Mouse (Mus musculus) embryonic fibroblast, embryonic 13.5 days (primary cell): ENCODE data around the gene Atg4a-ps. TPM values are rescaled to one million over a fixed set of nuclear protein-coding genes. Genes with fewer than 3 reads are reported as not detected.
"Not testable (repeated sequence)": the region's sequence is repeated elsewhere in the genome, so short reads cannot be mapped to it uniquely, and the experiment has no call there.

Experiments
- H3K27ac ChIP-seq: 2 replicates; pipeline ENCODE4 v1.5.1; 2012; ENCODE audit warnings: low read length, control low read depth, inconsistent platforms; ENCODE audit not compliant: insufficient read depth
- H3K4me1 ChIP-seq: 2 replicates; pipeline ENCODE4 v1.6.1; 2011; ENCODE audit warnings: low read length; ENCODE audit not compliant: control insufficient read depth, insufficient read depth
- H3K4me3 ChIP-seq: 2 replicates; pipeline ENCODE4 v1.5.1; 2011; ENCODE audit warnings: mild to moderate bottlenecking, control low read depth, low read length; ENCODE audit not compliant: insufficient read depth
- CTCF ChIP-seq: IDR thresholded peaks from 2 replicates; pipeline ENCODE4 v1.5.1; 2011; ENCODE audit warnings: mild to moderate bottlenecking, control low read depth, low read length, moderate library complexity, borderline replicate concordance; ENCODE audit not compliant: insufficient read depth
- POLR2A ChIP-seq: IDR thresholded peaks from 2 replicates; pipeline ENCODE4 v1.6.1; 2011; ENCODE audit warnings: low read depth, mild to moderate bottlenecking, control low read depth, low read length, moderate library complexity
- polyA plus RNA-seq: library from polyadenylated mRNA; stranded (reverse); fragments of >200 nt; gene quantifications from 2 replicates; pipeline ENCODE4 v1.2.4, GENCODE M21; 2011; ENCODE audit warnings: low read depth; ENCODE audit not compliant: missing spikeins, insufficient read length

The Atg4a-ps gene
- 3.7 and 4.0 TPM in 2 replicates for polyA plus RNA-seq

GRCm38 (mm10) chr3:103645968-103646367, at the start of gene Atg4a-ps:
TSS of gene Atg4a-ps (minus strand) at chr3:103646068.
- not testable (repeated sequence) for H3K27ac ChIP-seq, H3K4me3 ChIP-seq, H3K4me1 ChIP-seq

- Histone ChIP-seq H3K27ac (no peak overlapping the region), H3K4me1 (no peaks in the 10 kb centered on the region), H3K4me3 (no peak overlapping the region)
- TF ChIP-seq POLR2A (no peak), CTCF (no peak)
These were observed 49.7 kb upstream of the Atg4a-ps start for GRCm38 (mm10) chr3:103695556-103695955.

- TF ChIP-seq CTCF (no peak), POLR2A (no peak)
- no peaks in the 10 kb centered on the region for H3K4me1 ChIP-seq
- no peak overlapping the region for H3K27ac ChIP-seq
- H3K4me3 ChIP-seq = no peak overlapping the region
These were observed 44.6 kb upstream of the Atg4a-ps start for GRCm38 (mm10) chr3:103690506-103690905.

GRCm38 (mm10) chr3:103689043-103689442, 43.2 kb upstream of the Atg4a-ps start:
- Histone ChIP-seq H3K4me1 (no peaks in the 10 kb centered on the region), H3K4me3 (no peak overlapping the region), H3K27ac (no peak overlapping the region)
- no peak for TF ChIP-seq POLR2A
- no peak for TF ChIP-seq CTCF

- no peak overlapping the region for H3K4me3 ChIP-seq
- no peak overlapping the region for H3K27ac ChIP-seq
- peaks cover 7% of the 10 kb centered on the region for H3K4me1 ChIP-seq
- no peak for TF ChIP-seq CTCF
- no peak for TF ChIP-seq POLR2A
These were observed 38.1 kb upstream of the Atg4a-ps start for GRCm38 (mm10) chr3:103683966-103684319.

- Histone ChIP-seq H3K4me3 (no peak overlapping the region), H3K27ac (no peak overlapping the region), H3K4me1 (peaks cover 7% of the 10 kb centered on the region)
- TF ChIP-seq POLR2A (no peak), CTCF (no peak)
These were observed 37.5 kb upstream of the Atg4a-ps start for GRCm38 (mm10) chr3:103683234-103683965.

GRCm38 (mm10) chr3:103682473-103682872, 36.6 kb upstream of the Atg4a-ps start:
- TF ChIP-seq CTCF (no peak), POLR2A (no peak)
- H3K27ac ChIP-seq = no peak overlapping the region
- H3K4me1 ChIP-seq = peaks cover 7% of the 10 kb centered on the region
- H3K4me3 ChIP-seq = no peak overlapping the region

- H3K4me1 ChIP-seq = peaks cover 7% of the 10 kb centered on the region
- H3K4me3 ChIP-seq = no peak overlapping the region
- no peak overlapping the region for H3K27ac ChIP-seq
- TF ChIP-seq POLR2A (no peak), CTCF (no peak)
These were observed 32.9 kb upstream of the Atg4a-ps start for GRCm38 (mm10) chr3:103678811-103679210.

- Histone ChIP-seq H3K4me3 (no peak overlapping the region), H3K27ac (no peak overlapping the region), H3K4me1 (no peaks in the 10 kb centered on the region)
- TF ChIP-seq CTCF = no peak
- TF ChIP-seq POLR2A = no peak
These were observed 26.8 kb upstream of the Atg4a-ps start for GRCm38 (mm10) chr3:103672716-103673115.

GRCm38 (mm10) chr3:103672113-103672512, 26.2 kb upstream of the Atg4a-ps start:
- no peak overlapping the region for H3K27ac ChIP-seq
- H3K4me3 ChIP-seq = no peak overlapping the region
- no peaks in the 10 kb centered on the region for H3K4me1 ChIP-seq
- no peak for TF ChIP-seq POLR2A
- no peak for TF ChIP-seq CTCF

GRCm38 (mm10) chr3:103663385-103663784, 17.5 kb upstream of the Atg4a-ps start:
- no peak overlapping the region for H3K27ac ChIP-seq
- no peak overlapping the region for H3K4me3 ChIP-seq
- no peak for TF ChIP-seq POLR2A
- no peak for TF ChIP-seq CTCF
- H3K4me1 ChIP-seq = no peaks in the 10 kb centered on the region
